Mouse (Mus musculus) midbrain, embryonic 14.5 days (tissue): ENCODE data around the gene Podn. TPM values are rescaled to one million over a fixed set of nuclear protein-coding genes. Genes with fewer than 3 reads are reported as not detected.

Source experiments
- ATAC-seq: fragments of 200-750 bp; cut with Nextera tagmentation; 2 replicates; pipeline ENCODE4 v1.8.0; 2017; ENCODE audit warnings: moderate number of reproducible peaks, moderate library complexity; ENCODE audit not compliant: low FRiP score, low TSS enrichment
- DNase-seq: peaks from one replicate; pipeline ENCODE4 v3.0.0-alpha.2; 2015
- H3K27ac ChIP-seq: fragments of 300-500 bp; sonication (generic); replicated peaks from 2 replicates; pipeline ENCODE4 v1.5.1; 2014; ENCODE audit warnings: mild to moderate bottlenecking, low read depth, low read length, moderate library complexity
- H3K27me3 ChIP-seq: fragments of 300-500 bp; sonication (generic); 2 replicates; pipeline ENCODE4 v1.6.1; 2014; ENCODE audit warnings: low read length, control low read depth, mixed read lengths; ENCODE audit not compliant: control insufficient read depth, insufficient read depth
- H3K36me3 ChIP-seq: fragments of 300-500 bp; sonication (generic); 2 replicates; pipeline ENCODE4 v1.6.1; 2014; ENCODE audit warnings: low read length, control low read depth; ENCODE audit not compliant: control insufficient read depth, insufficient read depth
- H3K4me1 ChIP-seq: fragments of 300-500 bp; sonication (generic); 2 replicates; pipeline ENCODE4 v1.6.1; 2014; ENCODE audit warnings: mild to moderate bottlenecking, antibody characterized with exemption, low read length, control low read depth; ENCODE audit not compliant: control insufficient read depth, insufficient read depth
- H3K4me2 ChIP-seq: fragments of 300-500 bp; sonication (generic); 2 replicates; pipeline ENCODE4 v1.6.1; 2014; ENCODE audit warnings: mild to moderate bottlenecking, low read length, moderate library complexity
- H3K4me3 ChIP-seq: fragments of 300-500 bp; sonication (generic); replicated peaks from 2 replicates; pipeline ENCODE4 v1.5.1; 2014; ENCODE audit warnings: low read depth, low read length
- H3K9ac ChIP-seq: fragments of 300-500 bp; sonication (generic); replicated peaks from 2 replicates; pipeline ENCODE4 v1.6.1; 2014; ENCODE audit warnings: mild to moderate bottlenecking, low read length, moderate library complexity
- H3K9me3 ChIP-seq: fragments of 300-500 bp; sonication (generic); 2 replicates; pipeline ENCODE4 v1.6.1; 2016; ENCODE audit warnings: low read length, control low read depth, mixed read lengths; ENCODE audit not compliant: control insufficient read depth
- WGBS: fragments of 180-500 bp; shearing (Covaris S2); extraction: QIAGEN DNeasy Blood & Tissue Kit; methylation state at CpG from one replicate; pipeline ENCODE4 v1.1.7; 2014; 5-methylcytosine and 5-hydroxymethylcytosine counted together
- polyA plus RNA-seq: library from polyadenylated mRNA; unstranded; fragments of >200 nt; fragmentation: Nextera tagmentation; extraction: Ambion mirVana; gene quantifications from 2 replicates; pipeline ENCODE4 v1.2.1, GENCODE M21; 2014

Podn gene
- polyA plus RNA-seq, 1 experiment from 2014 or later = 0.12 TPM

DNA sequence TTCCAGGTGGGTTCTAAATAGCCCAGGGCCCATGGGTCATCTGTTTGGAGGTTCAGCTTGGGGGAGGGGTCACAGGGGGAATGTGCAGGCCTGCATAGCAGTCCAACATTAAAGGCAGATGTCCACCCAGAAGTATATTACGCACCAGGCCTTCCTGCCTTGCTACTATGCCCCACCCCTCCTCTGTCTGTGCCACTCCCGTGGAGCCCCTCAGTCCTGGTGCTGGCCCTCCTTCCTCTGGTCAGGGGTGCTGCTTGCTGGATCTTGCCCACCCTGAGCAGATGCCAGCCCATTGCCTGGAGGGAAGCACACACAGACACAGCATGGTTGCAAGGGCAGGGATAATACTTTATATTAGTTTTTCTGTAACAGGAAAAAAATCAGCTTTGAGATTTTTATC, 81.8 kb downstream of the Podn start:
- H3K9ac ChIP-seq = no peak overlapping the region
- no peak overlapping the region for H3K4me3 ChIP-seq
- no peak overlapping the region for H3K27ac ChIP-seq
- ATAC-seq (no peak), DNase-seq (no peak)
- H3K4me2 ChIP-seq = no peak overlapping the region
- H3K9me3 ChIP-seq = no peaks in the 10 kb centered on the region
- 75% methylated on average over 2 of the region's 2 CpGs for WGBS
- H3K36me3 ChIP-seq = no peaks in the 10 kb centered on the region
- H3K27me3 ChIP-seq = no peaks in the 10 kb centered on the region
- 0 out of 2 replicates have a peak, but pooled peaks cover 2% of the 10 kb centered on the region for H3K4me1 ChIP-seq

- H3K27ac ChIP-seq = no peak overlapping the region
- H3K27me3 ChIP-seq = no peaks in the 10 kb centered on the region
- 85% methylated on average over 8 of the region's 8 CpGs for WGBS
- no peaks in the 10 kb centered on the region for H3K4me1 ChIP-seq
- no peak overlapping the region for H3K4me3 ChIP-seq
- no peak overlapping the region for H3K4me2 ChIP-seq
- ATAC-seq (no peak), DNase-seq (no peak)
- no peaks in the 10 kb centered on the region for H3K36me3 ChIP-seq
- no peak overlapping the region for H3K9ac ChIP-seq
- no peaks in the 10 kb centered on the region for H3K9me3 ChIP-seq
Observed at GRCm38 (mm10) chr4:108008541-108008940, 87.7 kb downstream of the Podn start.

GRCm38 (mm10) chr4:108007532-108008103, 88.6 kb downstream of the Podn start:
- WGBS = 84% methylated on average over 7 of the region's 7 CpGs
- Histone ChIP-seq H3K4me3 (no peak overlapping the region), H3K9ac (no peak overlapping the region), H3K27me3 (no peaks in the 10 kb centered on the region), H3K4me2 (no peak overlapping the region), H3K27ac (no peak overlapping the region), H3K9me3 (no peaks in the 10 kb centered on the region), H3K36me3 (no peaks in the 10 kb centered on the region), H3K4me1 (no peaks in the 10 kb centered on the region)
- no peak for DNase-seq
- no peak for ATAC-seq

GRCm38 (mm10) chr4:108005328-108005727, 90.9 kb downstream of the Podn start:
- H3K9ac ChIP-seq = no peak overlapping the region
- WGBS = 48% methylated on average over 7 of the region's 7 CpGs
- H3K4me1 ChIP-seq = no peaks in the 10 kb centered on the region
- H3K4me3 ChIP-seq = no peak overlapping the region
- H3K4me2 ChIP-seq = no peak overlapping the region
- H3K27me3 ChIP-seq = no peaks in the 10 kb centered on the region
- H3K36me3 ChIP-seq = no peaks in the 10 kb centered on the region
- no peaks in the 10 kb centered on the region for H3K9me3 ChIP-seq
- no peak overlapping the region for H3K27ac ChIP-seq
- no peak for ATAC-seq
- DNase-seq = peak; percentile 67

- no peak for ATAC-seq
- WGBS = 78% methylated on average over 1 of the region's 1 CpGs
- no peak overlapping the region for H3K9ac ChIP-seq
- no peaks in the 10 kb centered on the region for H3K9me3 ChIP-seq
- no peak overlapping the region for H3K4me3 ChIP-seq
- DNase-seq = no peak
- no peak overlapping the region for H3K27ac ChIP-seq
- no peak overlapping the region for H3K4me2 ChIP-seq
- H3K27me3 ChIP-seq = no peaks in the 10 kb centered on the region
- H3K4me1 ChIP-seq = no peaks in the 10 kb centered on the region
- H3K36me3 ChIP-seq = no peaks in the 10 kb centered on the region
Observed at GRCm38 (mm10) chr4:107999380-107999779, 96.9 kb downstream of the Podn start.

DNA sequence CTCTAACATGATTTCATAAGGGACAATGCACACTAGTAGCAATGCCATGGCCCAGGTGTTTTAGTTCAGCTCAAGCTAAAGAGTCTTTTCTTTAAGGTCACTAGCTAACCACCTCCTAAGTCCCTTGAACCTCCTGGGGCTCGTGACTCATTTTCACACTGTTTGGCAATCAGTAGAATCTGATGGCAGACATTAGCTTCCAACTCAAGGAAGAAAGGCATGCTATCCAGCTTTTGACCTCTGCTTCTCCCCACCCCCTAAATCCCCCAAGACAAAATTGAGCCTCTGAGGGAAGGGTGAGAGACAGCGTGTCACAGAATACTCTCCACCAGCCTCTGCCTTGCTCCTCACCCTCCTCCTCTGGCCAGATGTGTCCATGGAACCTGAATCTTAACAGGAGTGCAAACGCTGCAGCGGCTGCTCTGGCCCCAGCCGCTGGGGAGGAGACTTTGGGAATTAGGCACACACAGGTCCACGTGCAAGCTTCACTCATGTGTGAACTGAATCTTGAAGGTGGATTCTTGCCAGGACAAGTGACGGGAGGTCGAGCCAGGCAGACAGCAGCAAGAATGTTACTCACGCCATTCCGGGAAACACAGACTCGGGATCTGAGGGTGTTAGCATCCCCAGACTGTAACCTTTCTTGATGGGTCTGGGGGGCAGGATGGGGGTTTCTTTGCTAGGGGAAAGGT, 97.5 kb downstream of the Podn start:
- no peak overlapping the region for H3K4me2 ChIP-seq
- no peaks in the 10 kb centered on the region for H3K9me3 ChIP-seq
- no peaks in the 10 kb centered on the region for H3K27me3 ChIP-seq
- no peak for ATAC-seq
- no peak overlapping the region for H3K4me3 ChIP-seq
- H3K9ac ChIP-seq = no peak overlapping the region
- H3K27ac ChIP-seq = no peak overlapping the region
- 26% methylated on average over 11 of the region's 11 CpGs for WGBS
- DNase-seq = peak; percentile 18
- no peaks in the 10 kb centered on the region for H3K4me1 ChIP-seq
- H3K36me3 ChIP-seq = no peaks in the 10 kb centered on the region

GRCm38 (mm10) chr4:107996418-107996986, 99.7 kb downstream of the Podn start:
- ATAC-seq = no peak
- no peak overlapping the region for H3K4me2 ChIP-seq
- H3K4me1 ChIP-seq = no peaks in the 10 kb centered on the region
- H3K27me3 ChIP-seq = no peaks in the 10 kb centered on the region
- 91% methylated on average over 9 of the region's 9 CpGs for WGBS
- H3K9ac ChIP-seq = no peak overlapping the region
- no peaks in the 10 kb centered on the region for H3K36me3 ChIP-seq
- H3K9me3 ChIP-seq = no peaks in the 10 kb centered on the region
- DNase-seq = no peak
- no peak overlapping the region for H3K4me3 ChIP-seq
- H3K27ac ChIP-seq = no peak overlapping the region

GRCm38 (mm10) chr4:107995727-107996126, 100.5 kb downstream of the Podn start:
- no peaks in the 10 kb centered on the region for H3K36me3 ChIP-seq
- H3K27me3 ChIP-seq = no peaks in the 10 kb centered on the region
- H3K9me3 ChIP-seq = no peaks in the 10 kb centered on the region
- no peak overlapping the region for H3K4me2 ChIP-seq
- H3K9ac ChIP-seq = no peak overlapping the region
- WGBS = 84% methylated on average over 6 of the region's 6 CpGs
- H3K27ac ChIP-seq = no peak overlapping the region
- no peaks in the 10 kb centered on the region for H3K4me1 ChIP-seq
- DNase-seq = no peak
- no peak overlapping the region for H3K4me3 ChIP-seq
- ATAC-seq = no peak

GRCm38 (mm10) chr4:107995011-107995410, 101.2 kb downstream of the Podn start:
- Histone ChIP-seq H3K9me3 (no peaks in the 10 kb centered on the region), H3K36me3 (no peaks in the 10 kb centered on the region), H3K4me1 (no peaks in the 10 kb centered on the region), H3K27me3 (no peaks in the 10 kb centered on the region), H3K4me3 (no peak overlapping the region), H3K4me2 (no peak overlapping the region), H3K27ac (no peak overlapping the region), H3K9ac (no peak overlapping the region)
- DNase-seq (no peak), ATAC-seq (no peak)
- 92% methylated on average over 6 of the region's 6 CpGs for WGBS
